Mouse (Mus musculus) intestine, embryonic 15.5 days (tissue): ENCODE results near the gene Tes. TPM values are rescaled to one million over a fixed set of nuclear protein-coding genes. Genes with fewer than 3 reads are reported as not detected.

Experiments
- ATAC-seq: fragments of 200-750 bp; cut with Nextera tagmentation; 2 replicates; pipeline ENCODE4 v1.8.0; 2017; ENCODE audit warnings: moderate TSS enrichment, moderate library complexity
- H3K27ac ChIP-seq: fragments of 300-500 bp; sonication (generic); 2 replicates; pipeline ENCODE4 v1.5.1; 2015; ENCODE audit warnings: mild to moderate bottlenecking, inconsistent platforms
- H3K27me3 ChIP-seq: fragments of 300-500 bp; sonication (generic); replicated peaks from 2 replicates; pipeline ENCODE4 v1.6.1; 2015; ENCODE audit warnings: inconsistent platforms
- H3K36me3 ChIP-seq: fragments of 300-500 bp; sonication (generic); 2 replicates; pipeline ENCODE4 v1.6.1; 2015; ENCODE audit warnings: inconsistent platforms
- H3K4me1 ChIP-seq: fragments of 300-500 bp; sonication (generic); replicated peaks from 2 replicates; pipeline ENCODE4 v1.6.1; 2015; ENCODE audit warnings: inconsistent platforms
- H3K4me2 ChIP-seq: fragments of 300-500 bp; sonication (generic); replicated peaks from 2 replicates; pipeline ENCODE4 v1.6.1; 2015; ENCODE audit warnings: mild to moderate bottlenecking, inconsistent platforms
- H3K4me3 ChIP-seq: fragments of 300-500 bp; sonication (generic); replicated peaks from 2 replicates; pipeline ENCODE4 v1.5.1; 2015; ENCODE audit warnings: inconsistent platforms
- H3K9ac ChIP-seq: fragments of 300-500 bp; sonication (generic); 2 replicates; pipeline ENCODE4 v1.6.1; 2015; ENCODE audit warnings: inconsistent platforms
- H3K9me3 ChIP-seq: fragments of 300-500 bp; sonication (generic); 2 replicates; pipeline ENCODE4 v1.6.1; 2016; ENCODE audit warnings: inconsistent platforms
- WGBS: fragments of 180-500 bp; shearing (Covaris S2); methylation state at CpG from one replicate; pipeline ENCODE4 v1.1.7; 2015; 5-methylcytosine and 5-hydroxymethylcytosine counted together
- polyA plus RNA-seq: library from polyadenylated mRNA; unstranded; fragments of >200 nt; fragmentation: Nextera tagmentation; extraction: Ambion mirVana; gene quantifications from 2 replicates; pipeline ENCODE4 v1.2.1, GENCODE M21; 2015

Gene Tes
- polyA plus RNA-seq, 1 experiment from 2014 or later, result 98.5 TPM

DNA sequence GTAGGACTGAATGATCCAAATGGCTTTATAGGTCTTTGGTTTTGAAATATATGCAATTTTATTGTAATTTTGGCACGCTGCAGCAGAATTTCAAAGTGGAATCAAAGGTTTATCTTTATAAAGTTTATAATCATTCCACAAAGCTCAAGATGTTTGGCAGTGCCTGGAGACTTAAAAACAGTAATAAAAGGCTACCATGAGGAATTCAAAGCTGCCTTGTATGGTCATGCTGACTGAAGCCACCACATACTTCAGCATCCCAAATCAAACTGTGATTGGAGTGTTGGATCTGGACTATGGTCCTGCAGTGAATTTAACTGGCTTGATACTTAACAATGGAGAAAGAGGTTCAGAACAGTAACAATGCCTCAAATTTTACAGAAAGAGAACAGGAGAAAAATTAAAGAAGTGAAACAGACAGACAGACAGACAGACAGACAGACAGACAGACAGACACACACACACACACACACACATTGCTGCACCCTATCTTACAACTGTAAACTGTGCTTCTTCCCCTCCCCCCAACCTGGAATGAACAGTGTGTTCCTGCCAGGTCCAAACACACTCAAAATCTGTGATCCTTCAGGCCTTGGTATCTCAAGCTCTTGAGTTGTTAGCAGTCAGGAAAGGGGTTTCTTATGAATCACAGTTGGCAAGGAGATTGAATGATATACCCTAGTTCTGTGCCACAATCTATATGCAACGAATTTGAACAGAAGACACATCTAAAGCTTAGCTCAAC lies 50.3 kb downstream of the Tes start:
- no peaks in the 10 kb centered on the region for H3K9me3 ChIP-seq
- H3K27me3 ChIP-seq, result no peaks in the 10 kb centered on the region
- H3K4me2 ChIP-seq, result no peak overlapping the region
- no peak overlapping the region for H3K9ac ChIP-seq
- H3K36me3 ChIP-seq, result no peaks in the 10 kb centered on the region
- 57% methylated on average over 2 of the region's 2 CpGs for WGBS
- no peak overlapping the region for H3K27ac ChIP-seq
- ATAC-seq, result no peak
- no peaks in the 10 kb centered on the region; the same call in 1 of the 2 replicates for H3K4me1 ChIP-seq
- H3K4me3 ChIP-seq, result no peak overlapping the region

DNA sequence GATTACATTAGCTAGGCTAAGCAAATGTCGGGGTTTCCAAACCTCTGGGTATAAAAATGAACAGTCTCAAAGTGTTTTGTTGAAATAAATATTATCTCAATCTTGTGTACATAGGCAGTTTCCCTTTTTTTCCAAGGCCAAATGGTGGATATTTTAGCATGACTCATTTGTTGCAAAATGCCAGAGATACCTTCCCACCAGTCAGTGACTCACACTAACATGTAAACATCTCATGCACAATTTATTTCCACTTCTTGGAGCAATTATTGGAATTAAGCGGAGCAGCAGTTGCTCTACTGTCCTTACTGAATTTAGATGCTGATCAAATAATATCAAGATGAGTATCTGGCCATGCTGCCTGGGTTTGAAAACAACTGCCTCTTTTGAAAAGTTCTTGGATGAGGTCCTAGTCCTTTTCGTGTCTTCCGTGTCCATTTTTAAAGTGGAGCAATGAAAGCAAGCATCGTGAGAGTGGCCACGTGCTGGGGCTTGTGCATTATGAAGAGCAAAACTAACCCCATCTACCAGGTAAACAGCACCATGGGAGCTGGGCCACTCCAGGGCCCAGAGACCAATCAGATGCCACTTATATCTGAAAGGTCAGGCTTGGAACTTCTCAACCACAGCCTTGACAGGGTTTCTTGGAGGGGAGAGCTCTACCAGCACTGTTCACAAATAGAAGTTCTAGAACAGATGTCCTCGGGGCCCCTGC lies 54.7 kb downstream of the Tes start:
- Histone ChIP-seq H3K9ac (no peak overlapping the region), H3K4me1 (no peaks in the 10 kb centered on the region; the same call in 1 of the 2 replicates), H3K4me2 (no peak overlapping the region), H3K27ac (no peak overlapping the region), H3K36me3 (no peaks in the 10 kb centered on the region), H3K9me3 (no peaks in the 10 kb centered on the region), H3K4me3 (no peak overlapping the region), H3K27me3 (no peaks in the 10 kb centered on the region)
- ATAC-seq, result no peak
- 60% methylated on average over 7 of the region's 7 CpGs for WGBS

- 62% methylated on average over 2 of the region's 2 CpGs for WGBS
- Histone ChIP-seq H3K4me1 (no peaks in the 10 kb centered on the region), H3K4me3 (no peak overlapping the region), H3K27ac (no peak overlapping the region), H3K36me3 (no peaks in the 10 kb centered on the region), H3K9ac (no peak overlapping the region), H3K4me2 (no peak overlapping the region), H3K9me3 (no peaks in the 10 kb centered on the region), H3K27me3 (no peaks in the 10 kb centered on the region)
- no peak for ATAC-seq
These were observed 75.1 kb downstream of the Tes start for GRCm38 (mm10) chr6:17140021-17140420.

DNA sequence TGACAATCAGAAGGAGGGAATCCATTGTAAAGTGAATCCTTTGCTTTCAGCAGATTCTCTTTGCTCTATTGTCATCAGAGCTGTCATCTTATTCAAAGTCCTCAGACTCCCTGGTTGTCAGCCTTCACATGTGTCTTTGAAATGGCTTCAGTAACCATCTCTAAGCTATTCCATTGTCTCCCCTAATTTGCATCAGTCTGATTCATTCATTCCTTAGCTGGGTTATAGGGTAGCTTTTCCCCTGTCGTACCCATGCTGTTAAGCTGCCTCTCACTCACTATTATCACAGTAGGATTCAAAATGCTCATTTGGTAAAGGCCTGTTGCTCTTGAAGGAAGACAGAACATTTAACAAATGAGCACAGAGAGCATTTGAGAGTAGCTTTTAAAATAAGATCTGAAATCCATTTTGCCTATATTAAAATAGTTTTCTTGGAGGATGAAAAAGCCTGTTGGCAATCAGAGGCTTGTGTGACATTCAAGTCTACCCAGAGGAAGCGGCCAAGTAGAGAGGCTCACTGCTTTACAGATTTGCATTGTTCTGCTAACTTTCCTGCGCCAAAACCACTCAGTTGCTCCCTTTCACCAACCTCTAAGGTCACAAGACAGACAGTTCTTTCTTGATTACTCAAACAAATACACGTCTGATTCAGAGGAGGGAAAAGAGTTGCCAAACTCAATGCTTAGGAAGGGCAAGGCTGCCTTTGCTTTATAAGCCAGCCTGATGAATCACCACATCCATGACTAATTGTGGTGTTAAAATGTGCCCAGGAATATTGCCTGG lies 77.8 kb downstream of the Tes start:
- Histone ChIP-seq H3K9ac (no peak overlapping the region), H3K27ac (no peak overlapping the region), H3K27me3 (no peaks in the 10 kb centered on the region), H3K36me3 (no peaks in the 10 kb centered on the region), H3K9me3 (no peaks in the 10 kb centered on the region), H3K4me3 (no peak overlapping the region), H3K4me2 (no peak overlapping the region), H3K4me1 (no peaks in the 10 kb centered on the region)
- WGBS, result 52% methylated on average over 4 of the region's 4 CpGs
- ATAC-seq, result no peak

- 69% methylated on average over 4 of the region's 4 CpGs for WGBS
These were observed 86.2 kb downstream of the Tes start for GRCm38 (mm10) chr6:17151071-17151715.

DNA sequence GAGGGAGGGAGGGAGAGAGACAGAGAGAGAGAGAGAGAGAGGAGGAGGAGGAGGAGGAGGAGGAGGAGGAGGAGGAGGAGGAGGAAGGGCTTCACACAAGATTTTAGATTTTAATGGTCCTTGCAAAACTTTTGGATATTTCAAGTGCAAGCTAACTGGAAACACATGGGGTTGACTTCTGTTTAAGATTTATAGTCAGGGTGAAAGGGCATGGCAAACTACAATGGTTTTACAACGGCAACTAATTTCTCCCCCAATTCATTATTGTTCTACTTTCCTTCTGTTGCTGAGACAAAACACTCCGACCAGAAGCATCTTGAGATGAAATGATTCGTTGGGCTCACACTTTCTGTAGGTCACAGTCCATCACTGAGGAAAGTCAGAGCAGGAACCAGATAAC lies 87.6 kb downstream of the Tes start:
- H3K36me3 ChIP-seq, result no peaks in the 10 kb centered on the region
- no peak overlapping the region for H3K4me2 ChIP-seq
- no peaks in the 10 kb centered on the region for H3K9me3 ChIP-seq
- ATAC-seq, result no peak
- no peak overlapping the region for H3K9ac ChIP-seq
- 53% methylated on average over 3 of the region's 3 CpGs for WGBS
- no peak overlapping the region for H3K4me3 ChIP-seq
- no peak overlapping the region for H3K27ac ChIP-seq
- no peaks in the 10 kb centered on the region for H3K4me1 ChIP-seq
- no peaks in the 10 kb centered on the region for H3K27me3 ChIP-seq

More at GRCm38 (mm10) chr6:17151071-17151715, 86.2 kb downstream of the Tes start:
- Histone ChIP-seq H3K36me3 (no peaks in the 10 kb centered on the region), H3K9ac (no peak overlapping the region), H3K27me3 (no peaks in the 10 kb centered on the region), H3K9me3 (no peaks in the 10 kb centered on the region), H3K27ac (no peak overlapping the region), H3K4me1 (no peaks in the 10 kb centered on the region), H3K4me2 (no peak overlapping the region), H3K4me3 (no peak overlapping the region)
- no peak for ATAC-seq

Other genes with a start within 250 kb of the Tes start
- gene Tfec, start 166.7 kb upstream of the Tes start, polyA plus RNA-seq, result 53.6 and 57.1 TPM in 2 replicates
- gene Cav2, start 216.0 kb downstream of the Tes start, polyA plus RNA-seq, result 21.5 and 23.2 TPM in 2 replicates
- 178 and 201 TPM in 2 replicates for gene Cav1, start 241.2 kb downstream of the Tes start, polyA plus RNA-seq